8 mouse cellular contexts compared by ENCODE assay signal in genomic region chrX:13240646-13241425, GRCm38 (mm10). TPM values are rescaled to one million over a fixed set of nuclear protein-coding genes. Genes with fewer than 3 reads are reported as not detected.
DNase-seq lines count a peak whose midpoint lies in the region; ATAC-seq lines count a peak whose summit lies in the region.

No protein-coding gene starts in this region.

- H3K27me3 ChIP-seq in kidney, embryonic 15.5 days: peaks cover 65% of the 10 kb centered on the region
- peaks cover 24% of the 10 kb centered on the region for H3K27me3 ChIP-seq in embryonic facial prominence, embryonic 12.5 days
- peaks cover 92% of the 10 kb centered on the region for H3K27me3 ChIP-seq in limb, embryonic 10.5 days (ENCODE audit: low read depth, poor library complexity, severe bottlenecking)
- H3K27me3 ChIP-seq in neural tube, embryonic 14.5 days (ENCODE audit: control insufficient read depth, insufficient read depth, low read length): no peaks in the 10 kb centered on the region

- no peak for DNase-seq in kidney, adult 9 months
- no peak for DNase-seq in limb, embryonic 10.5 days (ENCODE audit: low spot score)
- no peak for DNase-seq in urinary bladder, postnatal 25 days (ENCODE audit: low spot score)
- no peak for DNase-seq in retina, embryonic 14.5 days (ENCODE audit: low spot score)
- no peak for DNase-seq in frontal cortex, postnatal 25 days (ENCODE audit: low spot score in 2 of 2)

- peaks cover 32% of the 10 kb centered on the region for H3K4me1 ChIP-seq in kidney, embryonic 15.5 days
- no peaks in the 10 kb centered on the region for H3K4me1 ChIP-seq in embryonic facial prominence, embryonic 12.5 days
- peaks cover 28% of the 10 kb centered on the region for H3K4me1 ChIP-seq in limb, embryonic 10.5 days
- H3K4me1 ChIP-seq in neural tube, embryonic 14.5 days (ENCODE audit: control insufficient read depth, insufficient read depth, low read length): no peaks in the 10 kb centered on the region

- no peak for ATAC-seq in kidney, embryonic 15.5 days (replicated peaks; ENCODE audit: low FRiP score)
- ATAC-seq in embryonic facial prominence, embryonic 12.5 days (ENCODE audit: insufficient number of reproducible peaks, insufficient read depth, low FRiP score, low TSS enrichment): no peak
- ATAC-seq in neural tube, embryonic 14.5 days (ENCODE audit: low read depth): no peak

- no peak overlapping the region for H3K9ac ChIP-seq in kidney, embryonic 15.5 days
- H3K9ac ChIP-seq in embryonic facial prominence, embryonic 12.5 days: no peak overlapping the region
- H3K9ac ChIP-seq in neural tube, embryonic 14.5 days (replicated peaks; ENCODE audit: low read depth, low read length): peak overlapping the region; percentile 74; the same call in 1 of the 2 replicates

- WGBS in kidney, embryonic 15.5 days: 24% methylated on average over 11 of the region's 11 CpGs
- 18% methylated on average over 11 of the region's 11 CpGs for WGBS in embryonic facial prominence, embryonic 12.5 days
- WGBS in limb, embryonic 10.5 days: 16% methylated on average over 11 of the region's 11 CpGs
- 19% methylated on average over 11 of the region's 11 CpGs for WGBS in neural tube, embryonic 14.5 days

- no peaks in the 10 kb centered on the region for H3K36me3 ChIP-seq in kidney, embryonic 15.5 days
- no peaks in the 10 kb centered on the region for H3K36me3 ChIP-seq in embryonic facial prominence, embryonic 12.5 days
- no peaks in the 10 kb centered on the region for H3K36me3 ChIP-seq in limb, embryonic 10.5 days
- no peaks in the 10 kb centered on the region for H3K36me3 ChIP-seq in neural tube, embryonic 14.5 days (ENCODE audit: control insufficient read depth, insufficient read depth, low read length)

- H3K9me3 ChIP-seq in kidney, embryonic 15.5 days (replicated peaks): no peaks in the 10 kb centered on the region
- H3K9me3 ChIP-seq in embryonic facial prominence, embryonic 12.5 days: no peaks in the 10 kb centered on the region
- no peaks in the 10 kb centered on the region for H3K9me3 ChIP-seq in limb, embryonic 10.5 days (replicated peaks)
- no peaks in the 10 kb centered on the region for H3K9me3 ChIP-seq in neural tube, embryonic 14.5 days (ENCODE audit: control insufficient read depth, low read length)

- H3K27ac ChIP-seq in kidney, embryonic 15.5 days: peak overlapping the region; percentile 98
- H3K27ac ChIP-seq in embryonic facial prominence, embryonic 12.5 days: peak overlapping the region; percentile 97
- peak overlapping the region; percentile 94 for H3K27ac ChIP-seq in limb, embryonic 10.5 days
- H3K27ac ChIP-seq in neural tube, embryonic 14.5 days (ENCODE audit: low read depth, low read length): peak overlapping the region; percentile 97

- H3K4me3 ChIP-seq in kidney, embryonic 15.5 days (replicated peaks): no peak overlapping the region; the same call in 1 of the 2 replicates
- H3K4me3 ChIP-seq in embryonic facial prominence, embryonic 12.5 days: no peak overlapping the region
- H3K4me3 ChIP-seq in limb, embryonic 10.5 days: peak overlapping the region; percentile 51; the same call in 1 of the 2 replicates
- H3K4me3 ChIP-seq in neural tube, embryonic 14.5 days (ENCODE audit: low read depth, low read length): peak overlapping the region; percentile 35; the same call in 1 of the 2 replicates

- peak overlapping the region; percentile 59 for H3K4me2 ChIP-seq in kidney, embryonic 15.5 days
- H3K4me2 ChIP-seq in embryonic facial prominence, embryonic 12.5 days (replicated peaks): peak overlapping the region; percentile 49
- peak overlapping the region; percentile 64; the same call in 1 of the 2 replicates for H3K4me2 ChIP-seq in neural tube, embryonic 14.5 days (ENCODE audit: low read depth, low read length)

RNA-seq across cellular contexts. Expression of gene Ddx3x, which starts 39.9 kb away (rescaled TPM):
- 130 and 133 TPM in 2 replicates for polyA plus RNA-seq in kidney, embryonic 15.5 days (2015; fragmentation: Nextera tagmentation; extraction: Ambion mirVana)
- 152 and 163 TPM in 2 replicates for polyA plus RNA-seq in embryonic facial prominence, embryonic 12.5 days (2016; fragmentation: Nextera tagmentation; extraction: Ambion mirVana)
- polyA plus RNA-seq in limb, embryonic 10.5 days (2016; fragmentation: Nextera tagmentation; extraction: Ambion mirVana): 156 and 178 TPM in 2 replicates
- 132 and 134 TPM in 2 replicates for polyA plus RNA-seq in neural tube, embryonic 14.5 days (2014; fragmentation: Nextera tagmentation; extraction: Ambion mirVana)

Comparison
In these comparisons a context has a peak if more than half of its experiments do, and no peak if none do; other contexts are left out.
1. H3K4me3 ChIP-seq: peak in limb, embryonic 10.5 days (single experiment) and neural tube, embryonic 14.5 days (single experiment); none in kidney, embryonic 15.5 days (single experiment) and embryonic facial prominence, embryonic 12.5 days (single experiment).
2. Peak in every context shown above with its lines, with median percentiles within 50 percentile points of each other: H3K27ac ChIP-seq and H3K4me2 ChIP-seq.